Comparison of ENCODE assay signal across 10 mouse cellular contexts in genomic region chr2:119760251-119760650, GRCm38 (mm10). TPM values are rescaled to one million over a fixed set of nuclear protein-coding genes. Genes with fewer than 3 reads are reported as not detected.
DNase-seq lines count a peak whose midpoint lies in the region; ATAC-seq and TF ChIP-seq lines count a peak whose summit lies in the region.
"Had no signal": no experiment of that assay in that cellular context is flagged by ENCODE, and none has a peak within 500 bp of the region (broad histone marks: within the 10 kb centered on the region; RNA-seq: fewer than 3 reads in every experiment).

Gene Ltk (minus strand): TSS chr2:119760431.

- H3K4me1 ChIP-seq in cerebellum, adult 2 months (ENCODE audit: control insufficient read depth, insufficient read depth, low read length), result no peaks in the 10 kb centered on the region
- peaks cover 14% of the 10 kb centered on the region for H3K4me1 ChIP-seq in limb, embryonic 12.5 days (replicated peaks)

- no peak within 1 kb of the TSS for H3K9ac ChIP-seq in limb, embryonic 12.5 days (replicated peaks)

- no peak for TF ChIP-seq CTCF in cerebellum, adult 2 months (IDR thresholded peaks at IDR 0.05; ENCODE audit: borderline replicate concordance, insufficient read depth, low read depth, low read length)

- DNase-seq in cerebellum, adult 2 months, result no peak
- DNase-seq in cerebellum, postnatal 10 days, result no peak
- no peak for DNase-seq in layer of hippocampus, postnatal 36 days
- DNase-seq in layer of hippocampus, postnatal 14 days (ENCODE audit: low spot score in 2 of 2), result no peak
- peak; percentile 69 for DNase-seq in ZHBTc4 (ENCODE audit: low read depth, low spot score)
- DNase-seq in right cerebral cortex, adult 18-20 months, result no peak
- no peak for DNase-seq in urinary bladder, postnatal 4 days (ENCODE audit: low spot score in 2 of 2)
- DNase-seq: adrenal gland, postnatal 14 days; cerebellum, postnatal 36 days had no signal

- no peaks in the 10 kb centered on the region for H3K9me3 ChIP-seq in limb, embryonic 12.5 days

- 32% methylated on average over 9 of the region's 9 CpGs for WGBS in cerebellum, adult 2 months
- 13% methylated on average over 9 of the region's 9 CpGs for WGBS in limb, embryonic 12.5 days

- H3K4me3 ChIP-seq in cerebellum, adult 2 months (replicated peaks; ENCODE audit: insufficient read depth, low read depth, low read length), result no peak within 1 kb of the TSS
- 0 out of 2 replicates have a peak within 1 kb of the TSS, but pooled peaks have one; percentile 62 for H3K4me3 ChIP-seq in limb, embryonic 12.5 days (replicated peaks)

- H3K36me3 ChIP-seq in limb, embryonic 12.5 days, result peaks cover 21% of the 10 kb centered on the region

- H3K27ac ChIP-seq in cerebellum, adult 2 months (ENCODE audit: insufficient read depth, low read length), result no peak within 1 kb of the TSS
- no peak within 1 kb of the TSS for H3K27ac ChIP-seq in limb, embryonic 12.5 days

- no peak for TF ChIP-seq POLR2A in cerebellum, adult 2 months (IDR thresholded peaks at IDR 0.05; ENCODE audit: borderline replicate concordance, insufficient read depth, low read length)

- ATAC-seq in limb, embryonic 12.5 days (ENCODE audit: insufficient number of reproducible peaks, insufficient read depth, low FRiP score, low TSS enrichment, low read depth), result no peak

- peak within 1 kb of the TSS; percentile 99; the same call in 1 of the 2 replicates for H3K4me2 ChIP-seq in limb, embryonic 12.5 days

- no peaks in the 10 kb centered on the region for H3K27me3 ChIP-seq in cerebellum, adult 2 months (ENCODE audit: control insufficient read depth, insufficient read depth, low read length)
- H3K27me3 ChIP-seq in limb, embryonic 12.5 days, result peaks cover 72% of the 10 kb centered on the region

RNA-seq across cellular contexts. Expression of gene Ltk, which starts in this region (rescaled TPM):
- 16.5 and 19.1 TPM in 2 replicates for polyA plus RNA-seq in cerebellum, adult 2 months (2012; rRNA removed)
- total RNA-seq in layer of hippocampus, postnatal 36 days (2021), result 10 to 100 TPM; 11.6 to 13.0 TPM
- total RNA-seq in layer of hippocampus, postnatal 14 days (2021), result 10 to 100 TPM in 1 of 2 experiments, 1 to 10 TPM in 1; 6.0 to 10.5 TPM
- polyA plus RNA-seq in limb, embryonic 12.5 days (2016; fragmentation: Nextera tagmentation; extraction: Ambion mirVana), result not detected in 2 replicates

Comparison
In these comparisons a context has a peak if more than half of its experiments do, and no peak if none do; other contexts are left out.
1. RNA of gene Ltk (polyA plus RNA-seq): 16.5 to 19.1 TPM in cerebellum, adult 2 months; not detected in limb, embryonic 12.5 days; every median in the first group is over 10 times any median in the second.